Mouse (Mus musculus): ENCODE results near the gene Btbd35f29. TPM values are rescaled to one million over a fixed set of nuclear protein-coding genes. Genes with fewer than 3 reads are reported as not detected.

Gene Btbd35f29
- polyA plus RNA-seq, 1 experiment from 2014 or later, result not detected

Other genes with a start within 250 kb of the Btbd35f29 start
- not detected in 2 replicates for gene Spin2f, start 136.2 kb downstream of the Btbd35f29 start, polyA plus RNA-seq (2015; fragmentation: Nextera tagmentation; extraction: Ambion mirVana)
- gene Btbd35f26, start 218.8 kb downstream of the Btbd35f29 start, polyA plus RNA-seq (2015; fragmentation: Nextera tagmentation; extraction: Ambion mirVana), result not detected in 2 replicates